Mouse (Mus musculus): ENCODE data around the gene Elavl4.

Elavl4 gene

DNA sequence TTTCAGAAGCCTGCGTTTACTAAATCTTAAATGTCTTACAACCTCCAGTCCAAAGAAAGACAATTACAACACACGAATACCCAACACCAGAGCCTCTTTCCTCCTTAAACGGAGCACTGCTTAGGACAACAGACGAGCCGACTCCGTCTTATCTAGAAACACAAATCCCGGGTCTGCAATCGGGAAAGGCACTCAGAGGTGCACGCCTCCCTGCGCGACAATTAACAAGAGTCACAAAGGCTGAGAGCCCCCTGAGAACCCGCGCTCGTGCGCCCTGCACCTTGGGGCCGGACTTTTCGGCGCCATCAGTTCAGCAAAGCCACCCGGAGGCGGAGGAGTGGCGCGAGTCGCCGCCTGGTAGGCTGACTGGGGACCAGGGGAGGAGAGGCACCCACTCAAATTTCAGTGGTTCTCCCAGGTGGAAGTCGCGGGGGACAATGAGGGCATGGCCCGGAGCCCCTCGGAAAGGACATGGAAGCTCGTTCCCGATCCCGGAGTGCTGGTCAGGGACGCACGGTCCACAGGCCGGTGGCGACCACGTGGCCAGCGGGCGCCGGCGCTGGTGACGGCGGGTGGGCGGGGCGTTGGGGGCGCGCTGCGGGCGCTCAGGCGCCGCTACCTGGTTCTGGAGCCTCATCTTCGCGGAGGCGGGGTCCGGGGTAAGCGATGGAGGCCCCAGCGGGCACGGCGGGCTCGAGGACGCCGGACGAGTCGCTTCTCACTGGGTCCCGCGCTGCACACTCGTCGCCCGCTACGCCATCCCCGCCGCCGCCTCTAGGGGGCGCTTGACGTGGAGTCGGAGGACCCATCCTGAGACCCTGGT is at the start of gene Elavl4:
Gene Elavl4 (minus strand): TSS at position 732 of the 823 bp plus-strand sequence.
- DNase-seq, result peak; percentile 94 to 96

DNA sequence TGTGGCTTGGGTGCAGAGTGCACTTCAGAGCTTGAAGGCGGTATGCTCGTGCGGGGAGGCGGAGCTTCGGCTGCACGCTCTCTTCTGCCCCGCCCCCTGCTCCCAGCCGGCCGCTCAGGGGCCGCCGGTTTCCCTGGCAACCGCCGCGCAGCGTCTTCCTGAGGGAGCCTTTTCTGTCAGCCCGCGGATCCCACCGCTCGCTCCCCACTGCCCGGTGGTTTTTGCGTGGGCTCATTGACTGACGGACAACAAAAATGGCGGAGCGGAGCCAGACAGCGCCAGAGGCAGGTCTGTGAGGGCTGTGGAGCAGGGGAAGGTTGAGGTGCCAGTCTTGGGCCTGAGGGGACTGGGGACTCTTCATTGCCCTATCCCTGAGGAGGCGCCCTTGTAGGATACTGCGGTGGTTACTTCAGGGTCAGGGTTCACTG is 45.9 kb upstream of the Elavl4 start, which contains the start of gene Agbl4:
Gene Agbl4 (plus strand): TSS at position 44 of the 428 bp plus-strand sequence.
- DNase-seq, result peak; percentile 81 to 90

DNA sequence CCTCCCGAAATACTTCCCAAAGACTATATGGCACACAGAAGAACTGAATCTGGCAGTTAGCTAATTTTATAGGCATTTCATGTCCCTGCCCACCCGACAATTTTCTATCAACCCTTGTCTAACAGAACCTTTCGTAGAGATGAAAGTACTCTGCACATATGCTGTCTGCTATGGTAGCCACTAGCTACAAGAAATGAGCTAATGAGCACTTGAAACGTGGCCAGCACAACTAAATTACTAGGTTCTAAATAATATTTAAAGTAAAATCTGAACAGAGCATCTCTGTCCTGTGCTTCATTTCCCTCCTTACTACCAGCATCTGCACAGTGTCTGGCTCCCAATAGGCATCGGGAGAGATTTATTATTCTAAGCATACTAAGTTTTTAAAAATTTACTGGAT is 44.5 kb upstream of the Elavl4 start:
- no peak for DNase-seq

DNA sequence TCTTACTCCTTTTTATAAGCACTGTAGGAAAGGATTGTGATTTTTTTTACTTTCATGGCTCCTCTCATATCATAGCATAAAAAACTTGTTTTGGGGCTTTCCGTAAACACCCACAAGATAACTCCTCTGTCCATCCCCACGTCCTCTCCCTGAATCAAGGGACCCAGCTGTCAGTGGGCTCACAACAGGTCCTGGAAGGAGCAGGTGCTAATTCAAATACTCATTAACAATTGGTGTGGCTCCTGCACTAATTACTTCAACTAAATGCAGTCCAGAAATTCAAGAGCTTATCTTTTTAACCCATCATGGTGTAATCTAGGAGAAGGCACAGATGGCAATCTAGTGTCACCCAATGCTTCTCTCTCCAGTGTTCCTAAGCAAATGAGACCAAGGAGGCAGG is 8.9 kb upstream of the Elavl4 start:
- peak; percentile 4 to 10 for DNase-seq

DNA sequence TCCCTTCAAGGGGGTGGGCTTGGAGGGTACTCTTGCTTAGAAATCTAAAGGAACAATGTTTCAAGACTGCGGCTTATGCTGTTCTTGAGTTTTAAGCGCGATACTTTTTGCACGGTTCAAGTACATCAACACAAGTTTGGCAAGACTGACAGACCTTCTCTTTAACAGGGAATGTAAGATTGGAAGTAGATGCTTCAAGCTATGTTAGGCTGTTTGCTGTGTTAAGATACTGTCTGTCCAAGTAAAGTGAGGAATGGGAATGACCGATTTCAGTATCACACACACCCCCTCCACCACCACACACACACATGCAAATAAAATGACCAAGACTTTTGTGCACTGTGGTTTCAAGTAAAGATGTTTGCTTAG is 276 bp upstream of the Elavl4 start:
- DNase-seq, result no peak

DNA sequence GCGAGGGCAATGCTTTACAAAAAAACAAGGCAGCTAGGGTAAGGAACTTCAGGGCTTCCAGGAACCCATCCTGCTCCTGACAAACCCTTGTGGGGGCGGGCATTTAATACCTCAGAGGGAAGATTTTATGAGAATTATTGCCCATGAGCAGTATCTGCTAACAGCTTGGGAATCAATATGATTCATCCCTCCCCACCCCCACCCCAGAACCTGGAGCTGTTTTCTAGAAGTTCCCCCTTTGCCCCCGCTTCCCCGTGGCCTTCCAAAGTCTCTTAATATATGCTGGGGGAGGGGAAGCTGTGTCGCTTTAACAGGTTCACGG is 892 bp downstream of the Elavl4 start:
- no peak for DNase-seq

DNA sequence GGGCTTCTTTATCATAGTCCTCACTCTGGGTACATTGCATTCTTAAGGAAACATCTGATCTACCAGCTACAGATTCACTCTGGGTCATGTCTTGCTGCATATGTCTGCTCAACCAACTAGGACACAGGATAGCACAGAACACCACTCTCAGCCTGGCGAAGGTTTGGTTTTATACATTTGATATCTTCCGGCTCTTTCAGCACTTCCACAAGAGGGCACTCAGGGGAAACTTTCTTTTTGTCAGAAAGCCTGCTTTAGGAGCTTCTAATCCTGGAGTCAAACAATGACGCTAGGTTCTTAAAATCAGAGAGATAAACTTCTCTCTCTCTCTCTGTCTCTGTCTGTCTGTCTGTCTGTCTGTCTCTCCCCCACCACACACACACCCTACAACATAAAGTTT is 27.8 kb downstream of the Elavl4 start:
- peak; percentile 10 for DNase-seq

DNA sequence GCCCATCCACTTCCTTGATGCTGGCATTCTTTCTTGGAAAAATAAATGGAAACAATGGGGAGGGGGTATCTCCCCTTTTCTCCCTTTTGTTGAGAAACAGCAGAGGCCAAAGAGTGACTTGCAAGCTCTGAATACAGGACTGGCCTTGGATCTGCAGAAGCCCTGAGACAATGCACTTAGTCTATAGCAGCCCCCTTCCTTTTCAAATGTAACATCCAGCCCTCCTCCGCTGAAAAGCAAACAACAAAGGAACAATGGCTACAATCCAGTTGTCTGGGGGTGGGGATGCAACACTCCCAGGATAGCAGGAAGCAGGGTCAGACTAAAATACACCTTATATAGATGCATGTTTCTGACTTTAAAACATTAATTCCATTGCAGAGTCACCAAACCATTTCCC is 39.6 kb downstream of the Elavl4 start:
- DNase-seq, result no peak

DNA sequence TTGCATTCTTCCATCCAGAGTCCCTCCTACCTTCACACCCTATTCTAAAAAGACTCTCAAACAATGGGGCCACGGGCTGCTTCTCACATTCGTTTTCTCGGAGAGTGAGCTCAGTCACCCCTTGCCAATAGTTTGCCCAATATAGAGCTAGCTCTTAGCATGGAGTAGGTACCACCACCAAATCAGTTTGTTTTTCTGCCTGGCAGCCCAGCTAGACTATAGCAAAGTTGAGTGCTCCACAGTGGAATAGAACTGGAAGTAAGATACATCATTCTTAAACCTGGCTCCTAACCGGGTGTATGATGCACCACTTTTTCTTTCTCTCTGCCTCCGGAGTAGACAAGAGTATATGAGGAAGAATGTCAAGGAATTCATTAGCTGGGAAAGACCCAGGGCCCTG is 44.7 kb downstream of the Elavl4 start:
- no peak for DNase-seq

DNA sequence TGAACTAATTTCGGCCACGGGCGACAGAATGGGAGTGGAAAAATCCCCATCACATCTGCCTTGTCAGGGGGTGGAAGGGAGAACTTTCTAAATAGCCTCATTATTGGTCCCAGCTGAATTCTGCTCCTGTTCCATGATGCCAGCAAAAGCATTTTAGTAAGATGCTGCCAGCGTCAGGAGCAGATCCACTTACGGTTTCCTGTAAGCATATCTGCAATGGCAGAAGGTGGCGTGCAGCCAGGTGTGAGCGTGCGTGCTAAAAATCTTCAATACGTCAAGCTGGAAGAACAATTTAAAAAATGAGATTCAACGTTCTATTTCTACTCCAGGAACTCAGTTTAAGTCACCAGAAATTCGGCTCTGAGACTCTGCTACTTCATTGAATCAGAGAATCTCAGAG is 45.1 kb downstream of the Elavl4 start:
- peak in 1 of 2 experiments; percentile 25 for DNase-seq

DNA sequence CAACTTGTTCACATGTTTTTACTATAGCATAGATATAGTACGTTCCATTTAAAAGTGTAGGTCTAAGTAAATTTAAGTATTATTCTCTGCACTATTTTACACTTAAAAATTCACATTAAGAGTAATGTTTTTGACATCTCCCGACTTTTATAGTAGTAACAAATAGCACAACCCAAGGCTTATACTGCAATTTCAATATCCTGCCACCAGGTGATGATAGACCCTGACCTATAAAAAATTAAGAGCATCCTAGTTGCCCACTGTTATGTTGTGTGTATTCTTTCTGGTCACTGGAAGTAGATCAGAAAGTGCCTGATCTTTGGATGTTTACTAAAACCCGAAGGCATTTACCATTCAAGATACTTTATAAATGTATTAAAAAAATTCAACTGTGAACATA is 55.9 kb downstream of the Elavl4 start:
- DNase-seq, result no peak

DNA sequence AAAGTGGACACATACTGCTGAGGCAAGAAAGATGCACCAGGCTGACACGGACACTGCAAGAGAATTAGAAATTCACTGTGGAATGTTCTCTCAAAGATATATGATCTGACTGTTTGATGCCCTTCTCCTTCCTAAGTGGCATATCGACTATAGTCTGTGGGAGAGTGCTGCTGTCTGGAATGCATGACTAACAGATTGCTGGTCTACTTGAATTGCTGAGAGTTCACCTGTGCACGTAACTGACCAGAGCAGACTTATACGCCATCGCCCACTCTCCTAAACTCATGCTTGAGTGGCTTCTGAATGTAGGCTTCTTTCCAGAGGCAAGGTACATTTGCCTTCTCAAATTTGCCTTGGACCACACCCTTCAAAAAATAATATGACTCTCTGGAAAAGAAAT is 58.5 kb downstream of the Elavl4 start:
- no peak for DNase-seq

DNA sequence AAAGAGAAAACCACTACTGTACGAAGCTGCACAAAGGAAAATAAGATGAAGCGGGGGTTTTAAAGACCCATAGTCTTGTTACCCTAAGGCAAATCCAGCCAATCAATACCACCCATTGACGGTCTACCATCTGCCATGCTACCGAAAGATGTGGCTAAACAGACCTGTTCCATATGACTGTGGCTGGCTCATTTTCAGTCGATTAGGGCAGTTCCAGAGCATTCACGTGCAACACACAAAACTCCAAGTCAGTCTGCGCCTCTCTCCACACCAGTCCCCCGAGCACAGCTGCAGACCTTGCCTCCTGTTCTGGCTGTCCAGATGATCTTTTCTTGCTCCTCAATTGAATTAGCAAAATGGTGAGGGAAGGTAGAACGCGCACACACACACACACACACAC is 59.2 kb downstream of the Elavl4 start:
- peak; percentile 44 to 61 for DNase-seq

DNA sequence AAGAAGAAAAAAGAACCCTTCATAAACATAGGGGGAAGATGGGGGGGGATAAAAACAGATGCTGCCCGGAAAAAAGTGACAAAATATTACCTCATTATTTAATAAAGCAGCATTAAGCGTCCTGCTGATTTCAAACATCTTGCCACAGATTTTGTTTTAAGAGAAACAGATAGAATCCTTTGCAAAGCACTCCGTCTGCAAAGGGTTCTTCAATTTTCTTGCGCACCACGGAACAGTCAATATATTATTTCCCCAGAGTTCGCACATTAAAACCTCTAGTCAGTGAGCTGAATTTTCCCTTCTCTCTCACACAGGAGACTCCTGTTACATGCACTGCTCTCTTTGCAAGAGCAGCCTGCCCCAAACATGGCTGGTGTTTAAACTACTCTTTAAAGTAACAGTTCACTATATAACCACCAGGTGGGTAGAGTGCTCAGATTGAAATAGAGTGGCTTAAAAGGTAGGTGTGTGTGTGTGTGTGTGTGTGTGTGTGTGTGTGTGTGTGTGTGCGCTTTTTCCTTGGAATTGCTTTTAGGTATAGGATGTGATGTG is 61.1 kb downstream of the Elavl4 start:
- peak; percentile 43 to 74 for DNase-seq

DNA sequence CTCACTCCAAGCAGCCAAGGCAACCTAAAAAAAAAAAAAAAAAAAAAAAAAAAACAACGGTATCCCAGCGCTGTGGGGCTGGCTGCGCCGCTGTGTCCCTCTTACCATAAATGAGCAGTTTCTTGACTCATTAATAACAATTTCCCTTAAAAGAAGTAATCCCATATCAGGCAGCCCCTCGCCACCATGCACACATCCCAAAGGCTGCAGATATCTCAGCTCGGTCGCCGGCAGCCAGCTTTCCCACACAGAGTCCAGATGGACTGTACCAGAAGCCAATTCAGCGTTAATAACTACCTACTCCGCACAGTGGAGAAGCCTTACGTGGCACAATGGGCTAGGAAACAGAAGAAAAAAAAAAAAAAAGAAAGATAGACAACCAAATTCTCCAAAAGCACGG is 61.7 kb downstream of the Elavl4 start:
- DNase-seq, result peak; percentile 87

DNA sequence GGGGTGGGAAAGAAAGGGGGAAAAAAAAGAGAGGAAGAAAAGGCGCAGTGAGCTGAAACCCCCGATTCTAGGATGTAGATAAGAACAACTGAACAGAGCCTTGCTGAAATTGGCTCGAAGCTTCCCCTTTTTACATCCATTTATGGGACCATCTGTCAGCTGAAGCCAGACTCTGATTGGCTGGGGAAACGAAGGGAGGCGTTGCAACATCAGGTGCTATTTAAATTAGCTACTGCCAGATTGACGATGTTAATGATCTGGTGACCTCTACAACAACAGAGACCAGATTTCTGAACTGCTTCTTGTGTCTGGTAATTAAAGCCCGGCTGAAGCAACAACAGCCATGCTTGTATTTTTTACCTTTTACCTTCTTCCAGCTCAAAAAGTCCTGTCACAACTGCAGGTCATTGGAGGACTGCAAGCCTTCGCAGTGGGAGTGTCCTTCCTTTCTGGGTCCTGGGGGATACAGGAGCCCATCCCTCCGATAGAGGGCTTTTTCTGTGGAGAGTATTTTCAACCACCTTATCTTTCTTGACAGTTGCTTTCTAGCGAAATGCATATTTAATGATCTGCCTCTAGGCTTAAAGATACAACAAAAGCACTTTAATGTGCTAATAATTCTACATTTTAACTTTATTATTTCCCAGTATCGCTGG is 64.2 kb downstream of the Elavl4 start:
- DNase-seq, result peak; percentile 81 to 83

DNA sequence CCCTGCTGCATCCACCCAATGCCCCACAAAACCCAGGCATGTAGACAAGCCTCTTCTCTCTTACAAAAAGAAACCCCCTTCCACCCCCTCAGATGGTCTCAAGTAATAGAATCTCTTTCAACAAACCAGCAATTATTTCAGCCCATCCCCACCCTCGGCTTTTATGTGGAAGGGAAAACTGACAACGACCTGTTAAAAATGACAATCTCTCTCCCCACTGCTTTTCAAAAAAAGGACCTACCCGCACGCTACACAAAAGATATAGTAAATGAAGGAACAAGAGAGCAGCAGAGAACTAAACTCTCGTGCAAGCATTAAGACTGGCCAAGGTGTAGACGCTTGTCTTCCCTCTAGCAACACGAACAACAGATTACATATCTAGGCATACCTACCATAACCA is 64.9 kb downstream of the Elavl4 start:
- DNase-seq, result no peak

DNA sequence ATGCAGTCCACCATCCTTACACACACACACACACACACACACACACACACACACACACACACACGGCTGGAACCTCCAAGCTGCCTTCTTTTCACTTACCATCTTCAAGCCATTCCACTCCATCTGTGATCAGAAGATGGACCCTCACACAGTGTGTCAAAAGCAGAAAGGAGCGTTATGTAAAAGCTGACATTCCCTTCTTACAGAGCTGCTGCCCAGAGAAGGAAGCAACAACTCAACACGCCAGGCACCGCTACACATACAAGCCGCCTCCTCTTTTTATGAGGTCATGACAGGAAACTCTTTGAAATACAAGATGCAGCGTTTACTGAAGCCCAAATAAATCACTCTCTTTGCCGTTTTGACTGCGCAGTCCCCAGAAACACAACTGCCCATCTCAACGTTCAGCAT is 65.3 kb downstream of the Elavl4 start:
- peak; percentile 61 to 73 for DNase-seq

DNA sequence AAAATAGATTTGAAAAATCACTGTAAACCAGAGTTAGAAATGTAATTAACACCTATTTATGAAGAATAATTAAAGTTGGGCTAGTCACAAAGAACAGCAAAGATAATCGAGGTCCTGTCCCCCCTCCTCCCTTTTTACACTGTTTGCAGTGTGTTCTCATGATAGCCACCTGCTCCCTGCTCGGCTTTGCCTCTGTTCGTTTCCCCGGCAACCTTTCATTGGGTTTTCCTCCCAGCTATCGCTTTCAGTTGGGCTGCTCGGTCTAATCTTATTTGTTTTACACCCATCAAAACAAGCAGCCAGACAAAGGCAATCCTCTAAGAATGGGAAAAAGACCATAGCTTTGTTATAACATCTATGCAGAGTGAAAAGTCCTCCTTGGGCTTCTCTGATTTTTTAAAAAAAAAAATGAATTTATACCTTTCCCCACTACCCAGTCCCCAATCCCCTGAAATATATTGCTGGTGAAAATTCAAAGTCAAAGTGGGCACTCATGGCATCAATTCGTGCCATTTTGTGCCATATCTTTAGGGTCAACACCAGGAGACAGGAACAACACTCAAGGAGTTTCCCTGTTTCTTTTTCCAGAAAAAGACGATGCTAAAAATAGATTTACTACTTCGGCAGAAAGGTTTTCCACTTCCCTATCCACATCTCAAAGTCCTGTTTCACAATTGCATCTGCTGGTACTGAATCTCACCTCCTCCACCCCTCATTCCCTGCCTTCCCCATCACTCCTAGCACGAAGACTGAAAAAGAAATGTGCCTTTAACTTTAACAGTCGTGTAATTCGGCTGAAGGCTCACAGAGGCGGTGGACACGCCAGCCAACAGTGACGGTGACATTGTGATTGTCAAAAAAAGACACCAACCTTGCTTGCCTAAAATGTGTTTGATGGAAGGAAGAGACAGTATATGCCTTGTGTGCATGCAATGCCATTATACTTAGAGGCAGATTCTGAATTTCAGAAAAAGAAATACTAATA is 66.1 kb downstream of the Elavl4 start:
- peak; percentile 72 to 73 for DNase-seq

DNA sequence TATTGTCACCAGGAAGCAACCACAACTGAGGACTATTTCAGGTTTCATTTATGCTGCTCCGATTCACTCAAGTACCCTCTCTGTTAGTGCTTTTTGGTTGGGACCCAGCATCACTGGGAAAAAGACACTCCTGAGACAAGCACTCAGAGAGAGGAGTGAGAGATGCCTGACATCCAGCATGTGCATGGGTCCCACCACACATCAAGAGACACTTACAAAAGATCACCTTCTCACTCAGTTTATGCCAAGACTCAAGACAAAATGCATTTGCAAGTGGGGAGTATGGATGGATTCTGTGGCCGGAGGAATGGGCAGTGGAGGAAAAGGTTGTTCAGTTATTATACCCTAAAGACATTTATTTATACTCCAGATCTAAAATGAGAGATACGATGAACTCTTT is 67.3 kb downstream of the Elavl4 start:
- peak; percentile 33 to 54 for DNase-seq

DNA sequence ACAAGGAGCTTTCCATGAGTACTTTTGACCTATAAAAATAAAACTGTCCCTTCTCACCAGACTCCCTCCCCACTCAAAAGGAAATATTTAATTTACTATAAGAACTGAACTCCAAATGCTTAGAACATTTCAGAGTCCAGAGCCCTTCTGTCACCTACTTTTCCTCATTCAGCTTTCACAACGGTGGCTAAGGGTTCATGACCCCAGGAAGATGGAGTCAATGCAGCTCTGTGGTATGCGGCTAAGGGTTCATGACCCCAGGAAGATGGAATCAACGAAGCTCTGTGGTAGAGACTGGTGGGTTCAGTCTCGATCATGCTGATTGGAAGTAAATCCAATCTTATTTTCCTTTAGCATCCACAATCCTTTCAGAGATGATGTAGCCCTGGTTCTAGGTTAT is 81.7 kb downstream of the Elavl4 start:
- no peak for DNase-seq

DNA sequence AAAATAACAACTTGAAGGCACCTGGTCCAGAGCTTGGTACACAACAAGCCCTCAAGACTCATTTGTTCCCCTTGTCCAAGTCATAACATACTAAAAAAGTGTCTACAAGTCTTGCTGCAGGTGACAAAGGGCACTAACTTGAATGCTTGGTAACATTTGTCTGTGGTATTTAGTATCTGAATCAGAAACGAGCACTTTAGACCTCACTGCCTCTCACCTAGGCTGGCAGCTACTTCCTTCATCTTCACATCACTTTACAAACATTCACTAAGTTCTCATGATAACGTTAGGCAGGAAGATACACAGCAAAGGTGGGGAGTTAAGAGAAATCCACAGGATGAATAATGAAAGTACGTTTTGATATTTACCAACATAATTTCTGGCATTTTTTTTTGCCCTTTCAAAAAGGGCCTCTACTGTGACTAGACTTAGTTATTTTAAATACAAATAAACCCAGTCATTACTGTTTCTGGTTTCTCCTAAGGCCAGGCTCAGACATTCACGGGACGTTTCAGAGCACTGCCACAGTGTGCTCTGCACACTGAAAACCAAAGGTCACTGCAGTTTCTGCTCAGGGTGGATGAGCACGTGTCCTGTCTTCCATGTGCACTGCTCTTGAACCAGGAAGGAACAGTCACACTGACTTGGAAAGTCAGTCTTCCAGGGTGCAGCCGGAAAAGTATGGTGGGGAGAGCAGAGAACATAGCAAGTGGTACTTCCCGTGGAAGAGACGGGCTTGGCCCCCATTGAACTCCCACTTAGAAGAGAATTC is 84.7 kb downstream of the Elavl4 start:
- no peak for DNase-seq
